Mouse (Mus musculus): Measurements from ENCODE around the gene Kcnma1.

Kcnma1 gene

DNA sequence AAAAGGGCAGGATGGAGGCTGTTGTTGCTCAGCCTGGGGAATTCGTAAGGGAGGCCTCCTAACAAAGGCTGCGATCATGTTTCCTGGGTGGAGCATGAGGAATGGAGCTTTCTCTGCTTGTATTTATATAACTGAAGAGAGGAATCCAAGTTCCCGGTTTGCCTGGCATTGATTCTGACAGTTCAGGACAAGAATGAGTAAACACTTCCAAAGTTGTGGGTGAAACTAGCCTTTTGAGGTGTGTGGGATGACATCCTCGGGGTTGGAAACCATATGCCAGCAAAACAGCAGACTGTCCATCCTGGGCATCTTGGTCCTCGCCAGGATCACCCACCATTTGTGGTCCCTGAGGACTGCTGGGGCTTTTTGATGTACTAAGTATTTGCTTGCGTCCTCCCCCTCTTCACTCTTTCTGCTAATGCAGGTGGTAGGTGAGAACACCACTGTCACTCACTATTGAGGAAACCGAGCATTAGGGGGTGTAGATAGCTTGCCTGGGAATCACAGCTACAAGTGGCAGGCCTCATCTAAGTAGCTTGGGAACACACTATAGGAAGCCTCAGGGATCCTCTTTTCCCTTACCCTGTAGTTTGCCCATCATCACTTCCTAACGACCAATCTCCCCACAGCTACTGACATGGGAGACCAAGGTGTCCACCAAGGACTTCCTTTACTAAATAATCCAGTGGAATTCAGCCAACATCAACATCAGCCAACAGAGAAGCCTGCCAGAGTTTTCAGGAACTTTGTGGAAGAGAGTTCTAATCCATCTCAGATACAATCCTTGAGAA is 482.4 kb downstream of the Kcnma1 start:
- DNase-seq (ENCODE audit: low read depth, low spot score) = no peak

GRCm38 (mm10) chr14:23529720-23530119 is 484.6 kb downstream of the Kcnma1 start:
- peak; percentile 37 for DNase-seq (ENCODE audit: low read depth, low spot score)

DNA sequence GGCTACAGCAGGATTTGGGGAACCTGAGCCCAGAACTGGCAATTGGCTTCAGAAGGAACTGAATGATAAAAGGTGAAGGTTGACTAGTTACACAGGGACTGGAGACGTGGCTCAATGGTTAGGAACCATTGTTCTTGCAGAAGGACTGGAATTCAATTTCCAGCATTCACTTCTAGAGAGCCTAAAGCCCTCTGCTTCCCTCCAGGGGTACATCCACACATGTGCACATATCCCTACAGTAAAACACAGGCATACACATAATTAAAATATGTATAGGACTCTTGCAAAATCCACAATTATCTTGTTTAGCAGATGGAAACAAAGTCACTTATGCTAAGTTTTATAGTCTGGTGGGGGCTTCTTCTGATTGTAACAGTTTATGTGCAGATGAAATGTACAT is 485.1 kb downstream of the Kcnma1 start:
- DNase-seq (ENCODE audit: low read depth, low spot score) = no peak

DNA sequence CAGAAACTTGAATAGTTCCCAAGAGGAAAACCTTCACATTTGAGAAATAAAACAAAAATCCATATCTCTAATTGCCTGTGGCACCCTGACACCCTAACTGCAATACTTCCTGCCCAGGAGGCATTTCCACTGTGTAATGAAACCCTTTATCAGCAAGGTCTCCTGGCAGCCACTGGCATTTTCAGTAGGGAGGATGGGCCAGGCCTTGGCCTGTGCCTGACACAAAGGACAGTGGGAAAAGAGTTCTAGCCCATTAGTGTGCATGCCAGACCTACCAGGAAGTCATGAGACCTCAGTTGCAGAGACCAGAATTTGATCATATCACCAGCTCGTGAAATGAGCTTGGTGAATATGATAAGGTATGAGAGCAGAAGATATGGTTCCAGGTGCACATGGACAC is 488.4 kb downstream of the Kcnma1 start:
- no peak for DNase-seq (ENCODE audit: low read depth, low spot score)

DNA sequence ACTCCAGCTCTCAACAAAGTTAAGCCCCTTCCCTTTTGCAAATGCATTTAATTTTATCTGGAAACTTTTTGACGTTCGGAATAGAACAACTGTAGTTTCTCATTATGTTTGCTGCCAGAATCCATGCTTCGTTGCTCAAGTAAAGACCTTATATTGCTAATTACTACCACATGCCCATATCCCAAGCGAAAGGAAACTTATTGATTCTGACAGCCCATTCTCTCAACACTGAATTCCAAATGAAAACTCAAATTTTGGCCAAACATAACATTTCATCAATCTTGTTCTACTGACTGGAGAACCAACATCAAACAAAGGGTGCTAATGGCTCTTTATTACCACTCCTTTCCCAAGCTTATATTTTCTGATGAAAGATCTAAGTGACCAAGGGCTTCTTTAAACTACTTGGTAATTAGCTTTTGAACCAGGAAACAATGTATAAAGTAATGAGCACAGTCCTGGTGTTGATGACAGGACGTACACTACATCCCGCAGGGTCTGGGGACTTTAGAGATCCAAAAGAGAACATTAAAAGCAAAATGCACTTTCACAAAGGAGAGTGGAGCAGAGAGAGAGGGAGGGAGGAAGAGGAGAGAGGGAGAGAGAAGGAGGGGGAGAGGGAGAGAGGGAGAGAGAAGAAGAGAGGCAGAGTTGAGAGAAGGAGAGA is 490.3 kb downstream of the Kcnma1 start:
- DNase-seq (ENCODE audit: low read depth, low spot score) = no peak

- DNase-seq (ENCODE audit: low read depth, low spot score) = no peak
Measured at GRCm38 (mm10) chr14:23522606-23523159, 491.6 kb downstream of the Kcnma1 start.

- DNase-seq (ENCODE audit: low read depth, low spot score) = no peak
Measured at GRCm38 (mm10) chr14:23521080-23521684, 493.1 kb downstream of the Kcnma1 start.

DNA sequence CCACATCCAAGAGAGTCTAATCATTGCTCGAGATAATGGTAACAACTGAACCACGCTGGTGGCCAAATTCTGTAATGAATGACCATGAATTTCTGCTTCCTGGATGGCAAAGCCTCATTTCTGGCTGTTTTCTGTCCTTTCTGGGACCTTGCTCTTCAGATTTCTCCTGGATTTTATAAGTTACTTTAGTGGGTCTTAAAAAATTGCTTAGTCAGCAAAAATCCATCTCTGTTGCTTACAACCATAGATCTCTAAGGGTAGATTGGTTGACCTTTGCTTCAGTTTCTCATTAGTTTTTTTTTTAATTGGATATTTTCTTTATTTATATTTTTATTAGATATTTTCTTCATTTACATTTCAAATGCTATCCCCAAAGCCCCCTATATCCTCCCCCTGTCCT is 496.9 kb downstream of the Kcnma1 start:
- DNase-seq (ENCODE audit: low read depth, low spot score) = no peak

DNA sequence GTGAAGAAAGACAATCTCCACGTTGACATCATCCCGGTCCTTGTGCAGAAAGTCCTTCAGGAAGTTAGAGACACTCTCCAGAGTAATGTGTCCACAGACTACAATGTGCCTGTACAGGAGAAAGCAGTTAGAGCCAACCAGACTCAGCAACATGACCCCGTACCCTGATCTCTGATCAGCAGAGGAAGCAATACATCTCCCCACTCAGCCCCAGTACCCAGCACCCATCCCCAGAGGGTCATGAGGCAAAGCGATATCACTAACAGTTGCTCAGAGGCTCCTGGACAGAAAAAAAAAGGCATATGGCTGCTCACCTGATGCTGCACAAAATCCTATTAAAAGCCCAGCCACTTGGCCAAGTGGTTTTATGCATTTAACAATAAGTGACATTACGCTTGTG is 504.5 kb downstream of the Kcnma1 start:
- DNase-seq (ENCODE audit: low read depth, low spot score) = no peak

DNA sequence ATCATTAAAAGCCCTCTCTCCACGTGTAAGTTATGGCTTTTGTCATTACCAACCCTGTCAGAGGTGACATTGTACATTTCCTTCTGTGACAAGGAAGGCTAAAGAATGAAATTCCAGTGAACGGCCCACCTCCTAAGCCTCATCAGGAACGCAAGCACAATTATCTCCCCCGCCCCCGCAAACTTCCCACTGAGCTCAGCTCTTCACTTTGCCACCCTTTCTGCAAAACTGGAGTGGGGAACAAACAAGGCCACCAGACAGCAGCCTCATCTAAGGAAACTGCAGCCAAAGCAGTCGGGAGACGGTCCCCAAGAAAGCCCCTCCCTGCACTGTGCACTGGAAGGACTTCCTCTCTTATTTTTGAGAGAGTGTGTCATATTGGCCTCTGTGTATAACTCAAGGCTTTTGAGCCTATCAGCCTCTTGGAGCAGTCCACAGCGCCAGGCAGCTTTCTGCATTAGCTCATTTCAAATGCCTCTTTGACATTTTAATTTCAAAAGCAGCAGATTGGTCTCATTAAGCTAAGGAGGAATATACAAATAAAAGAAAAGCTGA is 512.0 kb downstream of the Kcnma1 start:
- no peak for DNase-seq (ENCODE audit: low read depth, low spot score)

DNA sequence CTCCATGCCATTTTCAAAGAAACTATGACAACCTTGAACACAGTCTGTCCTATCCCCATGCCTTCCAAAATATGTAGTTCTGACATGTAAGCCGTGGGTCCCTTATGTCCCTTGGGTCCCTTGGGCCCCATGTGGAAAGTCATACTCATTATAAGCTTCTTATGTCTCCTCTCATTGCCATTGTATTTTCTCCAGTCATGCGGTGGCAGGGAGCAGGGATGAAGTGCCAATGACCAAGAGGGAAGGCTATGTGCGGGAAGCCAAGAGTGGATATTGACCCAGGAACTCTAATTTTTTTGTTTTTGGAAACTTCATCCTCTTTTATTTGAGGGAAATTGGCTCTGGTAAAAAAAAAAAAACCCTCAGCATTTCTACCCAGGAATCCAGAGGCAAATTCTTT is 517.5 kb downstream of the Kcnma1 start:
- no peak for DNase-seq (ENCODE audit: low read depth, low spot score)

DNA sequence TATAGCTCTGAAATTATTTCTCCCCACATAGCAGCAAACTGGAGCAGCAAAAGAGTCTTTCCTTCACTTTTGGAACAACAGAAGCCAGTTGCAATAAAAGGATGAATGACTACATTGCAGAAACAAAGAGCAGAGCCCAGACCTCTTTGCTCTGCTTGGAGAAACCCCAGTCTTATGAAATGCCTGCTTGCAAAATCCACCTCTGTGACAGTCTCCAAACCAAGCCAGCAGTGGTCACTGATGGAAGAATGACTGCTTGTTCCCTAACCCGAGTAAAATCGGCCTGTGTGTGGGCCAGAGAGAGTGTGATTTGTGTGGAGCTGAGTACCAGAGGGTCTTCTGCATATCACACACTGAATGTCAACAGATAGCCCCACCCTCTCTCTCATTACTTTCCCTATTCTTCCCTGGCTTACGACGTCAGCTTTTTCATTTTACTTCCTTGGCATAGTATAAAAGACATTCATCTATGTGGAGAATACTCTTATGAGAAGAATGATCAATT is 518.0 kb downstream of the Kcnma1 start:
- no peak for DNase-seq (ENCODE audit: low read depth, low spot score)

DNA sequence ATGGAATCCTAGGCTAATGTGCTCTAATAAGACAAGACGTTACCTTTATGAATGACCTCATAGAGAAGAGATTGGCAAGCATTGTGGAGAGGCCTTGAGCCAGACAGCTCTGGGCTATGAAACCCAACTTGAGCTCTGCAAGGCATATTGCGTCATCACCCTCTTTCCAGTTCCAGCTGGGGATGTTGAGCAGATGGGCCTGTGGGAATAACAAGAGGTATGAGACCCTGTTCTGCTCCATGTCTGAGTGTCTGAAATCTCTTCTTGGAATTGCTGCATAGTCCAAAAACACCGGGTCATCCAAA is 519.8 kb downstream of the Kcnma1 start:
- no peak for DNase-seq (ENCODE audit: low read depth, low spot score)

GRCm38 (mm10) chr14:23493750-23494495 is 520.4 kb downstream of the Kcnma1 start:
- DNase-seq (ENCODE audit: low read depth, low spot score) = no peak

DNA sequence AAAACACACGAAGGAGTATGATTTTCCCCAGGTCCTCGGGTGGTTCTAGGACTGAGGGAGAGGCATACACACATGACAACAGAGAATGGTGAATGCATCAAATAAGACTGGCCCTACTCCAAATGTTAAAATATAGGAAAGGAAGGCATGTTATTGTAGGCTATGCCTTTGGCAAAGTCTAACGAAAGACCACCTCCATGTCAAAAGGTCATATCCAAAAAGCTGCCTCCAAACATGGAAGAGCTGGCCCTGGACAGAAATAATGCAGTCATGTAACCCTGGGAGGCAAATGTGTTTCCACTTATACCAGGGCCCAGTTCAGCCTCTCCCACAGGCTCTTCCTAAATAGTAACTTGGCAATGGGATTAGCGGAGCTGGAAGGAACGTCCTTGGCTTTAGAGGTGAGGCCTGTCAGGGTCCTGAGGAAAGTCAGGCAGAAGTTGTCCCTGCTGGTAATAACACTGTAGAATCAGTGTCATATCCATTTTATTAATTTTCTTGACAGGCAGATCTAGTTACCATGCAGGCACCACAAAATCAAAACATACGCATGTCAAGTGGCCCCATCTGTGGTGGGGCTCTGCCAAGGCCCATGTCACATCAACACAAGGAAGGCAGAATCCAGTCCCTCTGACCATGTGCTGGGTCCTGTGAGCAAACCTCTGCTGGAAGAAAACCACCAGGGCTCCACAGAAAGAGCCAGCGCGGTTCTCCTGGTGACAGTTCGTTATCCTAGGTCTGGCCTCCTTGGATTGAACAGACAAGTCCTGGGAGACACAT is 521.5 kb downstream of the Kcnma1 start:
- DNase-seq (ENCODE audit: low read depth, low spot score) = no peak

GRCm38 (mm10) chr14:23491359-23491758 is 522.9 kb downstream of the Kcnma1 start:
- no peak for DNase-seq (ENCODE audit: low read depth, low spot score)

- DNase-seq (ENCODE audit: low read depth, low spot score) = no peak
Measured at GRCm38 (mm10) chr14:23486687-23487086, 527.6 kb downstream of the Kcnma1 start.

- no peak for DNase-seq (ENCODE audit: low read depth, low spot score)
Measured at GRCm38 (mm10) chr14:23485802-23486500, 528.3 kb downstream of the Kcnma1 start.

- no peak for DNase-seq (ENCODE audit: low read depth, low spot score)
Measured at GRCm38 (mm10) chr14:23475129-23475528, 539.2 kb downstream of the Kcnma1 start.

GRCm38 (mm10) chr14:23470071-23470470 is 544.2 kb downstream of the Kcnma1 start:
- DNase-seq (ENCODE audit: low read depth, low spot score) = no peak

Data from A20 (cell line).